Mouse (Mus musculus): ENCODE measurements around the gene D630045J12Rik.
A peak's percentile ranks its signal among the peaks of the same experiment; 100 is the strongest.

Gene D630045J12Rik

DNA sequence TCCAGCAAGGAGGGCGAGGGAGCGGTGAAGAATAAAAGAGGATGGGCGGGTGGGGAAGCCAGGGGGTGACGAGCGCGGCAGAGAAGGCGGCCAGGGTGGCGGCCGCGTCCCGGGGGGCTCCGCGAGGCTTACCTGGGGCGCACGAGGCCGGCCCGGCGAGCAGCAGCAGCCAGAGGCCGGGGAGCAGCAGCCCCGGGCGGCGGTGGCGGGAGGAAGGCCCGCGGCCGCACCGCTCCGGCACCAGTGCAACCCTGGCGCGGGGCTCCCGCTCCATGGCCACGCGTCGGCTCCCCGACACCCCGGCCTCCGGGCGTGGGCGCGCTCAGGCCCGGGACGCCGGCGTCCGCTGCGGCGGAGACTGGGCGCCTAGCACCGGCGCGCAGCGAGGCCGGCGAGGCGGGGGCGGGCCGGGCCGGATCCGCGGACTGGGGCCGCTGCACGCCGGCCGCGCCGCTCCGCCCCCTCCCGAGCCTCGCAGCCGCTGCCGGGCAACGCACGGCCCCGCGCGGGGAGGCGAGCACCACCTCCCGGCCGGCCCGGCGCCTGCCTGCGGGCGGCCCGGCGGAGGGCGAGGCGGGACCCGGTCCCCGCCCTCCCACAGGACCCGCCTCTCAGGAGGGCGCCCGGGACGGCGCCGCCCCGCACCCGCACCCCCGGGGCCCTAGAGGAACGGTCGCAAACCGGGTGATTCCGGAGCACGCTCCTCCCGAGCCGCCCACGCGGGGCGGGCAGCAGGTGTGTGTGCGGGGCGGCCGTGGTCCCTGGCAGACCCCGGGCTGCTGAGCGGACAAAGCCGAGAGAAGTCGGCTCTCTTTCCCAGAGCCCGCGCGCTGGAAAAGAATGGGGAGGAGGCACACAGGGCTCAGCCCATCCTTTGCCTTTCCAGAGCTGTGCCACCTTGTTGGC, at the start of gene D630045J12Rik:
TSS of gene D630045J12Rik (minus strand) at position 274 of the 906 bp plus-strand sequence.
- DNase-seq (ENCODE audit: low spot score): peak; percentile 82

DNA sequence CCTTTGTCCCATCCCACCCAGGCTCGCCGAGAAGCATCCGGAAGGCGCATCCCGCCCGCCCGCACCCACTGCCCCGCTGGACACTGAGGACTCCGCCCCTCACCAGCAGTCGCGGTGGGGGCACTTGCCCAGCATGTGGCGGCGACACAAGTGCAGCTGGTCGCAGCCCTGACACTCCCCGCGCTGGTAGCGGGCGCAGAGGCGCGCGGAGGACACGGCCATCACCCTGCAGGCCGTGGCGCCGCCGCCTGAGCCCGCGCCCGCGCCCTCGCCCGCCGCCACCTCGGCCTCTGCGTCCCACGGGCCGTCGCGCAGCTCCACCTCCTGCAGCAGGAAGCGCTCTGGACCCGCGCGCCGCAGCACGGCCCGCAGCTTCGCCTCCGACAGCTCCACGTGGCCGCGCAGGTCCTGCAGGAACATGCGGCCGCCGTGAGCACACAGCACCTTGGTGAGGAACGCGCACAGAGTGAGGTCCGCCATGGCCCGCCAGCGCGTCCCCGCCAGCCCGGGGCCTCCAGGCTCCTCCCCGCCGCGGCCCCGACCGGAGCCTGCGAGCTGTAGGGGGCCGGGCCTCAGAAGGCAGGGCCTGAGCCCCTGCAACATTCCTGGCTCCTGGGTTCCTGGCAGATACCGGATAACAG, 45.1 kb upstream of the D630045J12Rik start, which contains the start of gene Zc3hav1l:
TSS of gene Zc3hav1l (minus strand) at position 499 of the 641 bp plus-strand sequence.
- DNase-seq (ENCODE audit: low spot score): peak; percentile 80

DNA sequence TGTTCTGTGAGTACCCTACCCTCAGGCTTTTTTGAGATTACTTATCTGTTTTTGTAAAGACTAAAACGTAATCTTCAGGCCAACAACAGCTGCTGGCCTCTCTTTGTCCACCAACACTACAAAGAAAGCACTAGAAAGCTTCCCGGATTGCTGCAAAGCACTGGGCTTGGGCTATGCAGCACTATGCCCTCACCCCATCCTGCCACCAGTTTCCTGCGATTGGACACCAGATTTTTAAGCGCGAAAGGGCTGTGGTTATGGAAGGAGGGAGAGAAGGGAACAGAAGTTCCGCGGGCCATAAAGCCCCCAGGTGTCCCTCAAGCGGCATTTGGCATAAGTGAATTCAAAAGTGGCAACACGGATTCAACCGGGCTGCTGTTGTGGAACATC, 44.4 kb upstream of the D630045J12Rik start:
- no peak for DNase-seq (ENCODE audit: low spot score)

DNA sequence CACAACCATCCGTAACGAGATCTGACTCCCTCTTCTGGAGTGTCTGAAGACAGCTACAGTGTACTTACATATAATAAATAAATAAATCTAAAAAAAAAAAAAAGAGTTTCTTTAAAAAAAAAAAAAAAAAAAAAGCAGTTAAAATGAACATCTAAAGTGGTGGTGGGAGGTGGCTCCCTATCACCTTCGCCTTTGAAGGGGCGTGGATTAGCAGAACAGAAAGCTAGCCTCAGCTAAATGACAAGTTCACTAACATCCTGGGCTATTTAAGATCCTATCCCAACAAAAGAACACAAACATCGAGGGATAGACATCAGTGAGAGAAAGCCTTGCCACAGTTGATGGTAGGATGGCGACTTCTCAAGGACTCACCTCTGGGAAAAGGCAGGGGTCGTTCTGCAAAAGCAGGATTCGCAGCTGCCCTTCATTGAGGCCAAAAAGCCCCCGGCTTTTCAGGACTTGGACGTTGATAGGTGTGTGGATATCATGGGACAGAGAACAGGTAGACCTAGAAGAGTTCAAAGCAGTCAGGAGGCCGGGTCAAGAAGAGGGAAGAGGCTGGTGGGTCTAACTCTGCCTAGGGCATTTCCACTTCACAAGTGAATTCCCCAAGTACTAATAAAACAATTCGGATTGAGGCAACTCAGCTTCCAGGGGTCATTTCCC, 43.9 kb upstream of the D630045J12Rik start:
- DNase-seq (ENCODE audit: low spot score): no peak

DNA sequence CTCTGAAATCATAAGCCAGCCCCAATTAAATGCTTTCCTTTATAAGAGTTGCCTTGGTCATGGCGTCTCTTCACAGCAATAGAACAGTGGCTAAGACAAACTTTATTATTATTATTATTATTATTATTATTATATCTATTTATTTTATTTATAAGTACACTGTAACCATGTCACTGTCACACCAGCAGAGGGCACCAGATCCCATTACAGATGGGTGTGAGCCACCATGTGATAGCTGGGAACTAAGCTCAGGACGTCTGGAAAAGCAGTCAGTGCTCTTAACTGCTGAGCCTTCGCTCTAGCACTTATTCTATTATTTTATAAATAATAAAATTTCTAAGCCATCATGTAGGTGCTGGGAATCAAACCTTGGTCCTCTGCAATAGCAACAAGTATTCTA, 39.9 kb upstream of the D630045J12Rik start:
- DNase-seq (ENCODE audit: low spot score): no peak

DNA sequence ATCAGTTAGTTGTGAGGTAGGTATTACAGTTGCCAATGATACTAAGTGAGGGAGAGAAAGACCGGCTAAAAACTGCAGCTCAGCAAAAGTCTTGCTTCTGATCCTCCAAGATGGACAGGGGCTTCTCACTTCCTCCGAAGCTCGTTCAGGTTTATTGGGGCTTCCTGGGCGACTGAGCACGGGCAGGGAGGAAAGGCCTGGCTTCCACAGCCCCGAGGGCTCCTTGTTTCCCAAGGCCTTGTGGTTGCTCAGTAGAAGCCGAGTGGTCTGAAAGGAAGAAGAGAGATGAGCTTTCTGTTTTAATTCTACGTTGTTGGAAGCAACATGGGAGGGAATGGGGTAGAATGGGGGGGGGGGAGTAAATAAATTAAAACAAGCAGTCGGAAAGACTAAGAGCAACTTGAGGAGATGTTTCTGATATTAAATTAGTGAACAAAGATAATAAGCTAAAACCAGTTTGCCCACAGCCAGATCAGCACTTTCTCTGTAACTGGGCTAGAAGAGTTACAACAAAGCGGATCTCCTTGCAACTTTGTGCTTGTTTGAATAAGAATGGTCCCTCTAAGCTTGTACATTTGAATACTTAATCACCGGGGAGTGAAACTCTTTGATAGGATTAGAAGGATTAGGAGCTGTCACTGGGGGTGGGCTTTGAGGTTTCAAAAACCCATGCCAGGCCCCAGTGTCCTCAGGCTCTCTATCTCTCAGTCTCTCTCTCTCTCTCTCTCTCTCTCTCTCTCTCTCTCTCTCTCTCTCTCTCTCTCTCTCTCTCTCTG, 39.2 kb upstream of the D630045J12Rik start:
- no peak for DNase-seq (ENCODE audit: low spot score)

DNA sequence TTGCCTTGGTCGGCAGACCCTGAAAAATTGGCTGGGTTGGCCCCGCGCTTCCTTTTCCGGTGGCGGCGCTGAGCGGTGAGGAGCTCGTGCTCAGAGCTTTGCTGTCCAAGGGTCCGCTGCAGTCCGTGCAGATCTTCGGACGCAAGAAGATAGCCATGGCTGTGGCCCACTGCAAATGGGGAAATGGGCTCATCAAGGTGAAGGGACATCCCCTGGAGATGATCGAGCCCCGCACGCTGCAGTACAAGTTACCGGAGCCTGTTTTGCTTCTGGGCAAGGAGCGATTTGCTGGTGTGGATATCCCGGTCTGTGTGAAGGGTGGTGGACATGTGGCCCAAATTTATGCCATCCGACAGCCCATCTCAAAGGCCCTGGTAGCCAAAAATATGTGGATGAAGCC, 30.6 kb upstream of the D630045J12Rik start:
- no peak for DNase-seq (ENCODE audit: low spot score)

DNA sequence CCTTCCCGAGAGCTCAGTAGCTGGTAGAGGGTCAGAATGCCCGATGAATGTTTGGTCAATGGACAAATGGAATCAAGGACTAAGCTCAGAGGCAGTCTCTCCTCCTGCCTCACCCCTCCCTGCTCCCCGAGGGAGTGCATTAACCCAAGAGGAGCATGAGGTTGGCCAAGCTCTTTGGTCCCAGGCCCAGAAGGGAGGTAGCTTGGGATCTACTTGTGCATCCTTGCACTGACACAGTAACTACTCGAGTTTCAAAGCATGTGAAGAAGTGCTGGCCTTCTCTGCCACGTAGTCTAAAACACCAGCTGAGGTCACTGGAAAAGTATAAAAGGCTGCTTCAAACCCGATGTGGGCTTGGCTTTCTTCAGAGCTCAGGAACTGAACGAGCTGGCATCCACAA, 10.7 kb upstream of the D630045J12Rik start:
- no peak for DNase-seq (ENCODE audit: low spot score)

DNA sequence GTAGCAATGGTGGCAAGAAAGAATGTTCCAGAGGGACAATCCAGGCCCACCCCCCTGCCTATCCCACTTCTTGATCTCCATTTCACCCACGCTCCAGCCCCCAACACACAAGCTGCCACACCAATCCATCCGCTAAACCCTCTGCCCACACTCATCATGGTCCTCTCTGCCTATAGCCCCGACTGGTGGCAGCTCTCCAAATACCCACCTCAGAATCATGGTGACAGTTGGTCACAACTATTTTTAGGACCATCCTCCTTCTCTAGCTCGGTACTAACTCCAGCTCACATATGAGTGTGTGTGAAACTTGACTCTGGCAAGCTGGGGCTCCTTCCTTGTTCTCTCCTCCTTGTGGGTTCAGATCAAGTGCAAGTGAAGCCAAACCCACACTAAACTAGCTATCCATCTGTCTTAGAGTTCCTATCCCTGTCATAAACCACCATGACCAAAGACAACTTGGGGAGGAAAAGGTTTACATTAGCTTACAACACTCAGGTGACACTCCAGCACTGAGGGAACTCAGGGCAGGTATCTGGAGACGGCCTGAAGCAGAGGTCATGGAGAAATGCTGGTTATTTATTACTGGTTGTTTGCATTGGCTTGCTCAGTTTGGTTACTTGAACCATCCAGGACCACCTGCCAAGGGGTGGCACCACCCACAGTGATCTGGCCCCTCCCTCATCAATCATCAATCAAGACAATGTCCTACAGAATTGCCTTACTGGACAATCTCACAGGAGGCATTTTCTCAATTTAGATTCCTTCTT, 9.8 kb upstream of the D630045J12Rik start:
- DNase-seq (ENCODE audit: low spot score): no peak

DNA sequence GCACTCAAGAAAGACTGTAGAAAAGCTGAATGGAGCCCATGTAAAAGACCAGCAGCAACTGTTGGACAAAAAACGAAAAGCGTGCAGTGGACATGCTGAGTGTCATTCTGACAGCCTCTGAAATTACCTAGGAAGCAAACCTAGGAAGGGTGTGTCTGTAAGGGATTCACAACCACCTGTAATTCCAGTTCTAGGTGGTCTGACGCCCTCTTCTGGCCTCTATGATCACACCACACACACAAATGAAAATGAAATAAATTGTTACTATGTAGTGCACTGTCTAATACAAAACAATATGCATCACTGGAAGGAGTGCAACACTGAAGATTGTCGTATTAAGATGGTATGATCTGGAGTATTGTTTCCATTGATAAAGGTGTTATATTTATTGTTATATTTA, 8.1 kb upstream of the D630045J12Rik start:
- no peak for DNase-seq (ENCODE audit: low spot score)

DNA sequence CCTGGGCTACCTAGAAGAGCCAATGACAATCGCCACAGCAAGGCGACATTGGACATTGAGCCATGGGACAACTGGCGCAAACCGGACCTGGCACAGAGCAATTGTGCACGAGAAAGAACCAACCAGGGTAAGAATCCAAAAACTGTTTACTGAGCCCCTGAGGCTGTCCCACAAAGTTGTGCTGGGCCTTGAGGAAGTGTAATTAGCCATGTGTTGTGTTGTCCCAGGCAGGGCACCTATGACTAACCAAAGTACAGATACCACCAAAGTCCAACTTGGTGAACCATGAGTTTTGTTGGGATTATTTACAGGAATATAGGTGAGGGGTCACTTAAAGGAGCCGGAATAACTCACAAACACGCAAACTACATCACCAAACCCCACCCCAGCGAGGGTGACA, 3.7 kb upstream of the D630045J12Rik start:
- DNase-seq (ENCODE audit: low spot score): no peak

DNA sequence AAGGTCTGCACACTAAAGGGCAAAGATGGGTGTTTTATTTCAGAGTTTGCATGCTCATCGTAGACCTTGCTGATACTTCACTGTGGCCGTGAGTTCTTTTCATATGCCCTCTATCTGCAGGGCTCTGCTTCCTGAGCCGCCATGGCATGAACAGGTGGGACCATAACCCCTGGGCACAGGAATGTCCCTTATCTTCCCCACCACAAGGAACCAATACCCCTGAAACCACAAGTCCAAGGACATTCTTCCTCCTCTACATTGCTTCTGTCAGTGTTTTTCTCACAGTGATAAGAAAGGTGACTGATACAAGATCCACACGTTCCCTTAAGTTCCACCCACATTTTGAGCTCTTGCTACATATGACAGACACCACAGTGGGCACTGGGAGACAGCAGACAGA, 3.0 kb upstream of the D630045J12Rik start:
- DNase-seq (ENCODE audit: low spot score): no peak

DNA sequence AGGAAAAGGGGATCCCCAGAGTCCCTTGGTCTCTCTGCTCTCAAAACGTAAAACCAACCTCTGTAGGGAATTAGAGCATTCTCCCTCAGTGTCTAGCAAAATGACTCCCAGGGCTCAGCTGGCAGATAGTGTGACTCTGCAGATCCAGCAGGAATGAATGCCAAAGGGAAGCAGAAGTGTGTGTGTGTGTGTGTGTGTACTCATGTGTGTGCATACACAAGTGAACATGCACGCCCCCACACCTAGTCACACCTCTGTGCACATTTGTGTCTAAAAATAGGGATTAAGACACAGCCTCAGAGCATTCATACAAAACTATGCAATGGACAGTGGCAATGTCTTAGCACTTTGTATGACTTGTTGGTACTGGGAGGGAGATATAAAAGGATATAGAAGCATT, 2.0 kb upstream of the D630045J12Rik start:
- no peak for DNase-seq (ENCODE audit: low spot score)

DNA sequence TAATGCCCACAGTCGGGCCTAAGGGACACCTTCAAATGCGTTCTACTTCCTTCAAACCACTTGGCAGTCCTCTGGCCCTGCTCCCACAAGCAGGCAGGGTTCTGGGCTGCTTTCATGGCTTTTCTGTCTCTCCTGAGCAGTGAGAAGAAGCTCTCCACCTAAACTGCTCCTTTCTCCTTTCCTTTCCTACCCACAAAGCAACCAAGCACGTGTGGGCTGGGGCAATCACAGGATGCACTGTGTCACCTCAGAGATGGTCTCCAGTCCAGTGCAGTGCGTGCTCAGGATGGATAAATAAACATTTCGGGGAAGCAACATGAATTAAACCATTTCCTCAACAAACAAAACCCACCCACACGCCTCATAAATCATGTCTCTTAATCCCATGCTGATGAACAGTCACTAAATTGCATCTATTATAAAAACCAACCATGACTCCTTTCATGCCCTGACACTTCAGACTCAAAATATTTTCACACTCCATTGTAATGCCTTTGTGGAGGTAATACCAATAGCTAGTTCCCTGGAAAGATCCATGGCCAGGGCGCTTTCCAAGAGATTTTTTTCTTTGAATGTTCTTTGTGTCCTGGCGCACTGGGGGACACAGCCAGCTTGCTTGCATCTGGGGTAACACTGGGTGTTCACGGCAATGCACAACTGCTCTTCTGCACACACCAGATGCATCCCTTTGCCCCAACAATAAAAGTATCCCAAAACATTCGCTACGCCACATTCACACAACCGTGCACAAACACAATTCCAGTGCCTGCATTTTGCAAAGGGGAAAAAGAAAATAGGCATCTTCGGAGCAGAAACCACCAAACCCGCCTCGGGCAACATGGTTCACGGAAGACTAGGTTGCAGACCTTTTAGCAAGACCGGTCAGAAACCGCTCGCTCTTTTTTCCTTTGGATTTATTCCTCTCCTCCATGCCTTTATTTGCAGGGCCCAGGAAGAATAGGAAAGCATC, 758 bp downstream of the D630045J12Rik start:
- DNase-seq (ENCODE audit: low spot score): no peak

DNA sequence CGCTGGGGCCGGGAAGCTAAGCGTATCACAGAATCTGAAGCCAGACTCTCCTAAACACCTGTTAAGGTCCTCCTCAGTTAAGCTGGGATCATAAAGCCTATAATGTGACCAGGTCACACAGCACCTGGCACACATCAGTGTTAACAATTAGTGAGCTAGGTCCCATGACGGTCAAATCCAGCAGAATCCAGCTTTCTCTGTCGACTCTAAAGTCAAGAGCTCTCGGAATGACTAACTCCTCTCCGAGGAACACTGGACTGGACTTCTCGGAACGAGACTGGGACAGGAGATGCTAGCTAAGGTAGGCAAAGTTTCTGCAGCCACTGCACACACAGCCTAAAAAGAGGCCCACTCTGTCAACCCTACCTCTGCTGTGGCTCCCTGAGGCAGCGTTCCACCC, 1.7 kb downstream of the D630045J12Rik start:
- DNase-seq (ENCODE audit: low spot score): no peak

DNA sequence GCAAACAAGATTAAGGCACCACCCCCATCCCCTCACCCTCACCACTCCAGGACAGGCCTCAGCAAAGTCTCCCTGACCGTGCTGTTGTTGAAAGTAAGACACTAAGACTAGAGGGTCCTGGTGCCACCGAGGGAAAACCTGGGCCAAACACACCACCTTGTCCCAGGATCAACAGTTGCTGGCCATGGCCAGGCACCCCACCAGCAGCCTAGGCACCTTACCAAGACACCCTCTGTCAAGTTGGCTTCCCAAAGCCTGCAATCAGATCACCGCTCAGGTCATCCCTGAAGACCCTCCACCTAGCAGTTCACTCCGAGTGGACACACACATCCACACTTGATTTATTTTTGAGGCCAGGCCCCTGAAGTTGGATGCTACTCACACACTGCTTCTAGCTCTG, 2.3 kb downstream of the D630045J12Rik start:
- no peak for DNase-seq (ENCODE audit: low spot score)

DNA sequence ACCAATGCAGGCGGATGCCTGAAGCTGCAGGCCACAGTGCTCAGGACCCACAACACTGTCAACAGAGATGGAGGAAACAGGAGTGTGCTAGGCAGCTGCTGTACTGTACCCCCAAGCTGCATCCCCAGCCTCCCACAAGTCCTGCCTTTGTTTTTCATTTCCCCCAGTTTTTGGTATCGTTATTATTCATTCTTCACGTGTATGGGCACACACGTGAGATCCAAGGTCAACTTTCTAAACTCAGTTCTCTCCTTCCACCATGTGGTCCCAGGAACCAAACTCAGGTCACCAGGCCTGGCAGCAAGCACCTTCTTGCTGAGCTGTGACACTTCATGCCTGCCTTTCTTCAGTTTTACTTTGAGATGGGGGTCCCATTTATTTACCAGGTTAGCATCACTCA, 6.4 kb downstream of the D630045J12Rik start:
- no peak for DNase-seq (ENCODE audit: low spot score)

DNA sequence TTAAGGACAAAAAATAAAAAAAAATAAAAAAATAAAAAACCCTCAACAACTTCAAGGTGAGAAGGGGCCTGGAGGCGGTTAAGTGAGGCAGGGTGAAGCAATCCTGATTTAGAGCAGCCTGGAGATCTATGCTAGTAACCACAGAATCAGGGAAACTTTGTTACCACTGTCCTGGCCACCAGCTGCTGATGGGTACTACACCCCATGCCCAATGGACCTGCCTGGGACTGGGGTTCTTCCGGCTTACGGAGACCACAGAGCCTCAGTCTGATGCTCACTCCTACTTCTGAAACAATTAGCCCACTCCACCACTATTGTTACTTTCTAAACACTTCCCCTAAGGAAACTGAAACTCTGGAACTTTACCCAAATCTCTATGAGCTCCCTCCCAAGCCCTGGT, 9.0 kb downstream of the D630045J12Rik start:
- DNase-seq (ENCODE audit: low spot score): no peak

DNA sequence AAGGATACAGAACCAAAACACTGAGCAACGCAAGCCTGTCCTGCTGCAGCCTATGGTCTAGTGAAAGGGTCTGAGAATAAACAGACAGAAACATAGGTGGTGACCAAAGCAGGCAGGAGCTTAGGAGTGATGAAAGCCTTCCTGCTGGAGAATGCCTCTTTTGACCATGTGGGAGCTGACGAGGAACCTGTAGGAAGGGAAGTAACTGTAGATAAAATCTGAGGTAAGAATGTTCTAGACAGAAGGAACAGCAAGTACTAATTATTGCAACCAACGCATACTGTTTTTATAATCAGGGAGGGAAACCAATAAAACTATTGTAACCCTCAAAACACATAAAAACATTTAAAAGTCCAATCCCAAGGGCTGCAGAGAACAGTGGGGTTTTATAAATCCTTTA, 9.6 kb downstream of the D630045J12Rik start:
- no peak for DNase-seq (ENCODE audit: low spot score)

DNA sequence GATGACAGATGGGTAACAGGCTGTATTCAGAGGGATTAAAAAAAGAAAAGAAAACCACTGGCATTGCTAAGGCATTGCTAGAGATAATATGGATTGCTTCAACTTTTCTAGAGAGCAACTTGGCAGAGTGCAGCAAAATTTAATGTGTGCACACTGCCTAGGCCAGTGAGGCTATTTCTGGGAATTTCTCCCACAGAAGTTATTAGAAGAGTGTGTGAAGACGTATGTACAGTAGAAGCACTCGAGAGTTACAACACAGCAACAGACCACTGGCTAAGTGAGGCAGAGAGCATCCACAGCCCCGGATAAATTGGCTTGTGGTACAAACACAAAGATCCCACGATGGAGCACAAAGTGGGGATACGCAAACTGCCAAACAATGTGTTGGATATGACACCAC, 11.0 kb downstream of the D630045J12Rik start:
- DNase-seq (ENCODE audit: low spot score): no peak

Data from testis, postnatal 10 days (tissue).